Mouse (Mus musculus) ovary, adult 2 months (tissue): ENCODE data around the gene Pus1. TPM values are rescaled to one million over a fixed set of nuclear protein-coding genes. Genes with fewer than 3 reads are reported as not detected.

Experiments used
- polyA plus RNA-seq: library from polyadenylated mRNA; depleted of rRNA; stranded (reverse); fragments of >200 nt; gene quantifications from 2 replicates; pipeline ENCODE4 v1.2.3, GENCODE M21; 2012; rRNA removed

Gene Pus1
- polyA plus RNA-seq: 31.1 and 34.9 TPM in 2 replicates

DNA sequence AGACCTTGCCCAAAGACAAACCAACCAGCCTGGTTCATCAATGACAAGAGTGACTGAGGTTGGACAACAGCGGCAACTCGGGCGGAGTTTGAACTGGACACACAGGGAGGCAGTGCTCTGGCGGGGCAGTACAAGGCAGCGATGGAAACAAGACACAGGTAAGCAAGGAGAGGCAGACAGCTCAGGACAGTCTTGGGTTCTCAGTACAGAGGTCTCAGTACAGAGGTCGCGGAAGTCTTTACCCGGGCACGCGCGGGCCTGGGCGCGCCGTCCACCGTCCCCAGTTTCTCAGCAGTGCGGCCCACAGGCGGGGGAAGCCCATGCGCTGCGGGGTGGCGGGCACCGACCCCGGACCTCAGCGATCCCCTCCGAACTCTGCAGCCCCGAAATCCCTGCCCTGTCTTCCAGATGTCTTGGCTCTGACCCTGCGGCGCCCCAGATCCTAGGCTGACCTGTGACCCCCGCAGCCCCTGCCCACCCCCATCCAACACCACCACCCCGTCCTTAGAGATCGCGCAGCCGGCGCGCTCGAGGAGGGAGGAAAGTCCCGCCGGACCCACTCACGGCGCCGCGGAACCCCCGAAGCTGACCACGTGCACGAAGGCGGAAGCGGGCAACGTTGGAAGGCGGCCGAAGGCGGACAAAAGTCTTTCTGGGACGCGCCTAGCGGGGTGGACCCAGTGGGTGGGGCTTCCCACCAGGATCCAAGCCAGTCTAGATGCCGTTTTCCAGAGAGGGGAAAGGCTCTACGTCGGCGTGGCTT is at the start of gene Pus1:
TSS of gene Pus1 (minus strand) at position 662 of the 763 bp plus-strand sequence.

DNA sequence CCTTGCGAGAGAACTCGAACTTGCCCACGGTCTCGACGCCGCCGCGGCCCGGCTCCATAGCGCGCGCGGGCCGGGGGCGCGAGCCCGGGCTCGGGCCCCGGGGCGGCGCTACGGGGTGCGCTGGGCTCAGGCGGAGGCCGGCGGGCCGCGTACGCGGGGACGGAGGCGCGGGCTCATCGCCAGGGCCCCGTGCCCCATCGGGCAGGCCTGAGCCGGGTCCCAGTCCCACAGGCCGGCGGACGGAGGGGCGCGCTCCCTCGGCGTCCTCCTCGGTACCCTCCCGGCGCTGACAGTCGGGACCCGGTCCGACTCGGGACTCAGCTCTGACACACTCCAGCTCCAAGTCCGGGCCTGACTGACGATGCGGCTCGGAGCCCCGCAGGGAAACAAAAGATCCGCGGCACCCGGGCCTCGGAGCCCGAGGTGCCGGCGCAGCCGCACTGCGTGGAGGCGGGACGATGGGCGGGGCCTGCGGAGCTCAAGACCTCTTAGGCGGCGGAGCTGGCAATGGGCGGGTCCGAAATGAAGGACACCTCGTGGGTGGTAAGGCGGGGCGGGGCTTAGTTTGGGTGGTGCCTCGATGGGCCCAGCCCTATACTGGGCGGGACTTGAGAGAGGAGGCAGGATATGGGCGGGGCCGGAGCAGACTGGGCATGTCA is 29.3 kb upstream of the Pus1 start, which contains the start of gene Ulk1:
TSS of gene Ulk1 (minus strand) at position 431 of the 659 bp plus-strand sequence.

DNA sequence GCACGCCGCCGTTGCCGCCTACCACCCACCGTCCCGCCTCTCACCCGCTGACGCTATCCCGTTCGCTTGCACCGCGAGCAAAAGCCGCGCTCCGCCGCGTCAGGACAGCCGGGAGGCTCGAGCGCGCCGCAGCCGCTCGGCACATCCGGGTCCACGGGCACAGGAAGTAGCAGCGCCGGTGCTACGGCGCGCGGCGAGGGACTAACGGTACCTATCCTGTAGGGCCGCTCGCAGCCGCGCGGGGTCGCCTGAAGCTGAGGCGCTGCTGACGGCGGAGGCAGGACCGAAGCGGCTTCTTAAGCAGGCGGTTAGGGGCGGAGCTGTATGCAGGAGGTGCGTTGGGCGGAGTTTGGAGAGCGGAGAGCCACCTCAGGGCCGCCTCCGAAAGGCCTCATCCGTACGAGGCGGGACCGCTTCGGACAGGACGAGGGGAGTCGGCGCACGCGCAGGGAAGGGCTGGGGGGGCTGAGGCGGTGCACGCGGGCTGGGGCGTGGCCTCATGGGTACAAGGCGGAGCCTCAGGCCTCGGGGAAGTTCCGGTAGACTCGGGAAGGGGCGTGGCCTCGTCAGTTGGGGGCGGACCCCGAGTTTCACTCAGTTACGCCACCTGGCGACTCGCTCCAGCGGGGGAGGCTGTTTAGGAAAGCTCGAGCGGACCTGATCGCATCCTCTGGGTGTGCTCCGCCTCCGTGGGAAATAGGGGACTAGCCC is 9.9 kb downstream of the Pus1 start, which contains the start of gene Ep400:
TSS of gene Ep400 (minus strand) at position 270 of the 711 bp plus-strand sequence.

Other genes starting within 250 kb of the Pus1 start
- gene Galnt9, start 236.3 kb downstream of the Pus1 start, polyA plus RNA-seq: 0.33 and 0.50 TPM in 2 replicates
- 129 and 137 TPM in 2 replicates for gene Noc4l, start 127.2 kb downstream of the Pus1 start, polyA plus RNA-seq
- 30.5 and 35.3 TPM in 2 replicates for gene Ddx51, start 127.2 kb downstream of the Pus1 start, polyA plus RNA-seq
- gene Ep400, start 9.9 kb downstream of the Pus1 start, polyA plus RNA-seq: 60.4 and 66.5 TPM in 2 replicates
- 70.5 and 74.0 TPM in 2 replicates for gene Ulk1, start 29.4 kb upstream of the Pus1 start, polyA plus RNA-seq
- gene Hscb, start 59.1 kb upstream of the Pus1 start, polyA plus RNA-seq: 12.3 and 21.2 TPM in 2 replicates
- 7.0 and 10.8 TPM in 2 replicates for gene Chek2, start 59.3 kb upstream of the Pus1 start, polyA plus RNA-seq
- 19.5 and 22.0 TPM in 2 replicates for gene Ttc28, start 99.1 kb upstream of the Pus1 start, polyA plus RNA-seq